Mouse (Mus musculus) midbrain, embryonic 11.5 days (tissue): ENCODE measurements around the gene Gm49321. TPM values are rescaled to one million over a fixed set of nuclear protein-coding genes. Genes with fewer than 3 reads are reported as not detected.

Experiments
- ATAC-seq: fragments of 200-750 bp; cut with Nextera tagmentation; 2 replicates; pipeline ENCODE4 v1.8.0; 2017; ENCODE audit warnings: moderate TSS enrichment, moderate library complexity; ENCODE audit not compliant: low FRiP score
- DNase-seq: peaks from one replicate; pipeline ENCODE4 v3.0.0; 2015; ENCODE audit warnings: low spot score; ENCODE audit errors: missing footprints
- H3K27ac ChIP-seq: fragments of 300-500 bp; sonication (generic); 2 replicates; pipeline ENCODE4 v1.5.1; 2014; ENCODE audit warnings: low read depth, low read length
- H3K27me3 ChIP-seq: fragments of 300-500 bp; sonication (generic); 2 replicates; pipeline ENCODE4 v1.6.1; 2014; ENCODE audit warnings: mild to moderate bottlenecking, low read length, moderate library complexity, mixed read lengths; ENCODE audit not compliant: control insufficient read depth, insufficient read depth
- H3K36me3 ChIP-seq: fragments of 300-500 bp; sonication (generic); 2 replicates; pipeline ENCODE4 v1.6.1; 2014; ENCODE audit warnings: mild to moderate bottlenecking, low read length, moderate library complexity, mixed read lengths; ENCODE audit not compliant: control insufficient read depth, insufficient read depth
- H3K4me1 ChIP-seq: fragments of 300-500 bp; sonication (generic); 2 replicates; pipeline ENCODE4 v1.6.1; 2014; ENCODE audit warnings: low read length; ENCODE audit not compliant: control insufficient read depth, insufficient read depth
- H3K4me2 ChIP-seq: fragments of 300-500 bp; sonication (generic); 2 replicates; pipeline ENCODE4 v1.6.1; 2014; ENCODE audit warnings: mild to moderate bottlenecking, moderate library complexity
- H3K4me3 ChIP-seq: fragments of 300-500 bp; sonication (generic); 2 replicates; pipeline ENCODE4 v1.5.1; 2014; ENCODE audit warnings: low read depth, low read length
- H3K9ac ChIP-seq: fragments of 300-500 bp; sonication (generic); 2 replicates; pipeline ENCODE4 v1.6.1; 2014; ENCODE audit warnings: low read length
- H3K9me3 ChIP-seq: fragments of 300-500 bp; sonication (generic); 2 replicates; pipeline ENCODE4 v1.6.1; 2016; ENCODE audit warnings: low read length; ENCODE audit not compliant: control insufficient read depth
- WGBS: fragments of 180-500 bp; shearing (Covaris S2); extraction: QIAGEN DNeasy Blood & Tissue Kit; methylation state at CpG from one replicate; pipeline ENCODE4 v1.1.7; 2014; 5-methylcytosine and 5-hydroxymethylcytosine counted together
- polyA plus RNA-seq: library from polyadenylated mRNA; unstranded; fragments of >200 nt; fragmentation: Nextera tagmentation; extraction: Ambion mirVana; gene quantifications from 2 replicates; pipeline ENCODE4 v1.2.1, GENCODE M21; 2014

Gene Gm49321
- polyA plus RNA-seq, result 16.0 and 16.1 TPM in 2 replicates

DNA sequence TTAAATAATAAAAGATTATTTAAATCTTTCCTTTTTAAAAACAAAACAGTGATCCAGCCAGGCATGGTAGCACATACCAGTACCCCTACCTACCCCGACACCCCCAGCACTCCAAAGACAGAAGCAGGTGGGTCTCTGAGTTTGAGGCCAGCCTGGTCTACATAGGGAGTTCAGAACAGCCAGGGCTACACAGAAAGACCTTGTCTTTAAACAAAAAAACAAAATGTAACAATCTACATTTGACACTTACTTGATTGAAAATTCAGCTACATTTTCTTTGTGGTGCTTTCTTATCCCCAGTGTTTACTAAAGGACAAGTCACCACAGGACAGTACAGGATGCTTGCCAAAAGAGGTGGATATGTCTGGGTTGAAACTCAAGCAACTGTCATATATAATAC, at the start of gene Gm49321:
TSS of gene Gm49321 (plus strand) at position 301 of the 400 bp plus-strand sequence.
- no peaks in the 10 kb centered on the region for H3K9me3 ChIP-seq
- H3K9ac ChIP-seq, result no peak within 1 kb of the TSS
- DNase-seq, result no peak
- H3K4me3 ChIP-seq, result no peak within 1 kb of the TSS
- peaks cover 8% of the 10 kb centered on the region for H3K36me3 ChIP-seq
- whole genome bisulfite sequencing, result 89% methylated on average over 1 of the region's 1 CpGs
- H3K4me2 ChIP-seq, result no peak within 1 kb of the TSS
- H3K4me1 ChIP-seq, result no peaks in the 10 kb centered on the region
- no peak within 1 kb of the TSS for H3K27ac ChIP-seq
- no peaks in the 10 kb centered on the region for H3K27me3 ChIP-seq
- no peak for ATAC-seq

- H3K36me3 ChIP-seq, result no peaks in the 10 kb centered on the region
- no peak overlapping the region for H3K27ac ChIP-seq
- 87% methylated on average over 8 of the region's 8 CpGs for WGBS
- no peak overlapping the region for H3K4me2 ChIP-seq
- no peak for ATAC-seq
- H3K4me3 ChIP-seq, result no peak overlapping the region
- no peaks in the 10 kb centered on the region for H3K4me1 ChIP-seq
- H3K9ac ChIP-seq, result no peak overlapping the region
- DNase-seq, result no peak
- no peaks in the 10 kb centered on the region for H3K27me3 ChIP-seq
- no peaks in the 10 kb centered on the region for H3K9me3 ChIP-seq
Observed at GRCm38 (mm10) chr12:73888003-73888783, 49.3 kb upstream of the Gm49321 start.

- no peak overlapping the region for H3K4me3 ChIP-seq
- DNase-seq (no peak), ATAC-seq (no peak)
- H3K4me2 ChIP-seq, result no peak overlapping the region
- no peak overlapping the region for H3K27ac ChIP-seq
- WGBS, result 65% methylated on average over 1 of the region's 1 CpGs
- H3K9me3 ChIP-seq, result no peaks in the 10 kb centered on the region
- H3K27me3 ChIP-seq, result no peaks in the 10 kb centered on the region
- H3K36me3 ChIP-seq, result no peaks in the 10 kb centered on the region
- H3K4me1 ChIP-seq, result no peaks in the 10 kb centered on the region
- H3K9ac ChIP-seq, result no peak overlapping the region
Observed at GRCm38 (mm10) chr12:73889571-73889970, 47.9 kb upstream of the Gm49321 start.

DNA sequence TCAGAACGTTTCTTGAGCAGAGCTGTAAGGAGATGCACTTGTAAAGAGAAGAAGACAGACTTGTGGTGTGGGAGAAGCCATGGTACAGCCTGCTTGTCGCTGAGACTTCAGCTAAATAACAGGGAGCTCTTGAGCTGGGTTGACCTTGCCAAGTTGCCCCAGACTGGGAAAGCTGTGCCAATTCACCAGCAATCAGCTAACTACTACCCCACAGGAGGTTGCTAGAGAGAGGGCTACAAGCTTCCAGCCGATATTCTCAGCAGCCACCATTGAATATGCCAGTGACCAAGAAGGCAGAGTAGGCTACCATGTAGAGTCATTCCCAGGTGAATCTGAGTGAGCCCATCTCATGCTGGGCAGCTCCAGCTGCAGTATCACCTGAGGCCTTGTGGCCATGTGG, 47.4 kb upstream of the Gm49321 start:
- no peak for DNase-seq
- no peak for ATAC-seq
- H3K4me3 ChIP-seq, result no peak overlapping the region
- no peak overlapping the region for H3K9ac ChIP-seq
- H3K4me1 ChIP-seq, result no peaks in the 10 kb centered on the region
- H3K4me2 ChIP-seq, result no peak overlapping the region
- no peaks in the 10 kb centered on the region for H3K27me3 ChIP-seq
- WGBS, result 79% methylated on average over 3 of the region's 3 CpGs
- no peak overlapping the region for H3K27ac ChIP-seq
- no peaks in the 10 kb centered on the region for H3K36me3 ChIP-seq
- no peaks in the 10 kb centered on the region for H3K9me3 ChIP-seq

DNA sequence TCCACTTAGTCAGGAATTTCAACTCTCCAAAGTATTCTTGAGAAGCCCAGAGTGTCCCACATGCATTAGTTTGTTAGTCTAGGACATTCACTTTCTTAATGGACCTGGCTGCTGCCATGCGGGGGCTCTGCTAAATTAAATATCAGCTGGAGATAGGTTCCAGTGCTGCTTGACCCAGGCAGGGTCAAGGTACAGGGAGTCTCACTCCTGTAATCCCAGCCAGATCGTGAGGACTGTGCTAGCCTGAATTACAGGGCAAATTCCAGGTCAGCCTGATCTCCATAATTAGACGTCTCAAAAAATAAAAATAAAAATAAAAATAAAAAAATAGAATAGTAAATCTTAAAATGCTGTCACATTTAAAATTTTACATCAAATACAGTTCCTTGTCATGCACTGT, 44.8 kb upstream of the Gm49321 start:
- Histone ChIP-seq H3K36me3 (no peaks in the 10 kb centered on the region), H3K27ac (no peak overlapping the region), H3K4me1 (no peaks in the 10 kb centered on the region), H3K9ac (no peak overlapping the region), H3K4me3 (no peak overlapping the region), H3K4me2 (no peak overlapping the region), H3K9me3 (no peaks in the 10 kb centered on the region), H3K27me3 (no peaks in the 10 kb centered on the region)
- DNase-seq (no peak), ATAC-seq (no peak)
- WGBS, result 65% methylated on average over 3 of the region's 3 CpGs

- no peak for DNase-seq
- Histone ChIP-seq H3K4me2 (no peak overlapping the region), H3K4me3 (no peak overlapping the region), H3K4me1 (no peaks in the 10 kb centered on the region), H3K27ac (no peak overlapping the region), H3K9ac (no peak overlapping the region), H3K9me3 (no peaks in the 10 kb centered on the region), H3K36me3 (no peaks in the 10 kb centered on the region), H3K27me3 (no peaks in the 10 kb centered on the region)
- no peak for ATAC-seq
- 82% methylated on average over 6 of the region's 6 CpGs for WGBS
Observed at GRCm38 (mm10) chr12:73894838-73895237, 42.6 kb upstream of the Gm49321 start.

GRCm38 (mm10) chr12:73895674-73896073, 41.8 kb upstream of the Gm49321 start:
- no peak for DNase-seq
- ATAC-seq, result no peak
- no peak overlapping the region for H3K9ac ChIP-seq
- H3K4me2 ChIP-seq, result no peak overlapping the region
- no peaks in the 10 kb centered on the region for H3K27me3 ChIP-seq
- no peak overlapping the region for H3K27ac ChIP-seq
- 89% methylated on average over 2 of the region's 2 CpGs for WGBS
- no peaks in the 10 kb centered on the region for H3K9me3 ChIP-seq
- no peaks in the 10 kb centered on the region for H3K36me3 ChIP-seq
- no peak overlapping the region for H3K4me3 ChIP-seq
- no peaks in the 10 kb centered on the region for H3K4me1 ChIP-seq

- Histone ChIP-seq H3K4me2 (no peak overlapping the region), H3K9me3 (no peaks in the 10 kb centered on the region), H3K27ac (no peak overlapping the region), H3K27me3 (no peaks in the 10 kb centered on the region), H3K36me3 (no peaks in the 10 kb centered on the region), H3K4me3 (no peak overlapping the region), H3K4me1 (no peaks in the 10 kb centered on the region), H3K9ac (no peak overlapping the region)
- no peak for DNase-seq
- no peak for ATAC-seq
- WGBS, result 87% methylated on average over 3 of the region's 3 CpGs
Observed at GRCm38 (mm10) chr12:73896471-73896870, 41.0 kb upstream of the Gm49321 start.

- Histone ChIP-seq H3K27ac (no peak overlapping the region), H3K4me1 (no peaks in the 10 kb centered on the region), H3K9me3 (no peaks in the 10 kb centered on the region), H3K9ac (no peak overlapping the region), H3K27me3 (no peaks in the 10 kb centered on the region), H3K4me2 (no peak overlapping the region), H3K4me3 (no peak overlapping the region), H3K36me3 (no peaks in the 10 kb centered on the region)
- ATAC-seq, result no peak
- DNase-seq, result no peak
- 84% methylated on average over 2 of the region's 2 CpGs for WGBS
Observed at GRCm38 (mm10) chr12:73898281-73898680, 39.2 kb upstream of the Gm49321 start.
